Mouse (Mus musculus) MEL (cell line): ENCODE measurements around the gene Gm17359. TPM values are rescaled to one million over a fixed set of nuclear protein-coding genes. Genes with fewer than 3 reads are reported as not detected.

Source experiments
- DNase-seq: peaks from one replicate; pipeline ENCODE4 v3.0.0; 2011; ENCODE audit warnings: low read depth, low spot score
- H3K27ac ChIP-seq: 2 replicates; pipeline ENCODE4 v1.5.1; 2012; ENCODE audit warnings: low read depth, mild to moderate bottlenecking, control low read depth, low read length, moderate library complexity; ENCODE audit not compliant: control insufficient read depth
- H3K27me3 ChIP-seq, 2 experiments: fragments of 150-350 bp in 1 of 2; sonication (generic) in 1 of 2; 2 replicates each; pipeline ENCODE4 v1.6.1; 2012; ENCODE audit warnings: low read length in 2 of 2, mild to moderate bottlenecking in 2 of 2, improper control_type of control experiment in 1 of 2, moderate library complexity in 1 of 2; ENCODE audit not compliant: insufficient read depth in 2 of 2, control insufficient read depth in 1 of 2
- H3K36me3 ChIP-seq, 2 experiments: 2 replicates each; pipeline ENCODE4 v1.6.1; 2012 to 2014; ENCODE audit warnings: low read length in 2 of 2, improper control_type of control experiment in 1 of 2, inconsistent platforms in 1 of 2, mild to moderate bottlenecking in 1 of 2; ENCODE audit not compliant: insufficient read depth in 2 of 2, control insufficient read depth in 1 of 2
- H3K4me1 ChIP-seq, 2 experiments: fragments of 150-350 bp in 1 of 2; sonication (generic) in 1 of 2; 2 replicates each; pipeline ENCODE4 v1.6.1; 2012; ENCODE audit warnings: low read length in 2 of 2, improper control_type of control experiment in 1 of 2, mild to moderate bottlenecking in 1 of 2; ENCODE audit not compliant: insufficient read depth in 2 of 2, control insufficient read depth in 1 of 2
- H3K4me3 ChIP-seq, 2 experiments: fragments of 150-350 bp in 1 of 2; sonication (generic) in 1 of 2; 2 replicates each; pipeline ENCODE4 v1.5.1; 2012; ENCODE audit warnings: low read depth in 2 of 2, low read length in 2 of 2, mild to moderate bottlenecking in 2 of 2, moderate library complexity in 2 of 2, control low read depth in 1 of 2, improper control_type of control experiment in 1 of 2; ENCODE audit not compliant: control insufficient read depth in 1 of 2, insufficient read depth in 1 of 2
- H3K79me2 ChIP-seq: 2 replicates; pipeline ENCODE4 v1.6.1; 2012; ENCODE audit warnings: mild to moderate bottlenecking, low read length, moderate library complexity; ENCODE audit not compliant: control insufficient read depth, poor library complexity, insufficient read depth
- H3K9ac ChIP-seq: 2 replicates; pipeline ENCODE4 v1.6.1; 2012; ENCODE audit warnings: low read depth, mild to moderate bottlenecking, control low read depth, low read length, moderate library complexity; ENCODE audit not compliant: control insufficient read depth, poor library complexity, severe bottlenecking
- H3K9me3 ChIP-seq: fragments of 150-350 bp; sonication (generic); replicated peaks from 2 replicates; pipeline ENCODE4 v1.6.1; 2012; ENCODE audit warnings: mild to moderate bottlenecking, low read length, improper control_type of control experiment, moderate library complexity; ENCODE audit not compliant: insufficient read depth
- BHLHE40 ChIP-seq: IDR thresholded peaks from 2 replicates; pipeline ENCODE4 v1.6.1; 2012; ENCODE audit warnings: low read depth, mild to moderate bottlenecking, inconsistent platforms, low read length, improper control_type of control experiment, borderline replicate concordance
- CHD1 ChIP-seq: IDR thresholded peaks from 2 replicates; pipeline ENCODE4 v1.6.1; 2012; ENCODE audit warnings: low read depth, mild to moderate bottlenecking, inconsistent platforms, low read length, improper control_type of control experiment
- ELF1 ChIP-seq: IDR thresholded peaks from 2 replicates; pipeline ENCODE4 v1.6.1; 2014; ENCODE audit warnings: low read depth, mild to moderate bottlenecking, inconsistent platforms, low read length, improper control_type of control experiment, moderate library complexity
- ETS1 ChIP-seq: IDR thresholded peaks from 2 replicates; pipeline ENCODE4 v1.6.1; 2012; ENCODE audit warnings: low read depth, mild to moderate bottlenecking, inconsistent platforms, low read length, improper control_type of control experiment, moderate library complexity
- GABPA ChIP-seq: IDR thresholded peaks from 2 replicates; pipeline ENCODE4 v1.6.1; 2012; ENCODE audit warnings: low read depth, mild to moderate bottlenecking, inconsistent platforms, low read length, improper control_type of control experiment, moderate library complexity
- JUND ChIP-seq: IDR thresholded peaks from 2 replicates; pipeline ENCODE4 v1.6.1; 2011; ENCODE audit warnings: low read depth, mild to moderate bottlenecking, improper control_type of control experiment, low read length
- KAT2A ChIP-seq: conservative IDR thresholded peaks from 2 replicates; pipeline ENCODE4 v1.6.1; 2012; ENCODE audit warnings: low read depth, low read length, improper control_type of control experiment, inconsistent platforms
- MAFK ChIP-seq: IDR thresholded peaks from 2 replicates; pipeline ENCODE4 v1.6.1; 2011; ENCODE audit warnings: low read depth, mild to moderate bottlenecking, low read length, improper control_type of control experiment, borderline replicate concordance
- MAX ChIP-seq: IDR thresholded peaks from 2 replicates; pipeline ENCODE4 v1.6.1; 2011; ENCODE audit warnings: low read length, improper control_type of control experiment
- MXI1 ChIP-seq: IDR thresholded peaks from 2 replicates; pipeline ENCODE4 v1.6.1; 2011; ENCODE audit warnings: mild to moderate bottlenecking, low read depth, low read length, improper control_type of control experiment
- MYB ChIP-seq: IDR thresholded peaks from 2 replicates; pipeline ENCODE4 v1.6.1; 2011; ENCODE audit warnings: mild to moderate bottlenecking, low read depth, low read length, improper control_type of control experiment
- POLR2AphosphoS2 ChIP-seq: IDR thresholded peaks from 2 replicates; pipeline ENCODE4 v1.6.1; 2011; ENCODE audit warnings: low read length, improper control_type of control experiment
- RAD21 ChIP-seq: IDR thresholded peaks from 2 replicates; pipeline ENCODE4 v1.6.1; 2011; ENCODE audit warnings: mild to moderate bottlenecking, low read depth, low read length, improper control_type of control experiment
- RCOR1 ChIP-seq: IDR thresholded peaks from 2 replicates; pipeline ENCODE4 v1.6.1; 2012; ENCODE audit warnings: low read depth, mild to moderate bottlenecking, inconsistent platforms, low read length, improper control_type of control experiment
- SIN3A ChIP-seq: IDR thresholded peaks from 2 replicates; pipeline ENCODE4 v1.6.1; 2012; ENCODE audit warnings: low read length, improper control_type of control experiment, inconsistent platforms
- SMC3 ChIP-seq: IDR thresholded peaks from 2 replicates; pipeline ENCODE4 v1.6.1; 2011; ENCODE audit warnings: low read depth, low read length, improper control_type of control experiment
- TAL1 ChIP-seq: IDR thresholded peaks from 2 replicates; pipeline ENCODE4 v1.6.1; 2012; ENCODE audit warnings: mild to moderate bottlenecking, inconsistent platforms, low read length, moderate library complexity, mixed read lengths
- TCF12 ChIP-seq: IDR thresholded peaks from 2 replicates; pipeline ENCODE4 v1.6.1; 2014; ENCODE audit warnings: low read depth, mild to moderate bottlenecking, inconsistent platforms, low read length, improper control_type of control experiment, moderate library complexity
- UBTF ChIP-seq: IDR thresholded peaks from 2 replicates; pipeline ENCODE4 v1.6.1; 2012; ENCODE audit warnings: low read depth, mild to moderate bottlenecking, inconsistent platforms, low read length, improper control_type of control experiment, moderate library complexity, borderline replicate concordance; ENCODE audit not compliant: insufficient read depth
- USF1 ChIP-seq: IDR thresholded peaks from 2 replicates; pipeline ENCODE4 v1.6.1; 2014; ENCODE audit warnings: low read depth, mild to moderate bottlenecking, inconsistent platforms, low read length, improper control_type of control experiment, moderate library complexity
- ZC3H11A ChIP-seq: IDR thresholded peaks from 2 replicates; pipeline ENCODE4 v1.6.1; 2012; ENCODE audit warnings: low read depth, mild to moderate bottlenecking, inconsistent platforms, low read length, improper control_type of control experiment
- ZMIZ1 ChIP-seq: IDR thresholded peaks from 2 replicates; pipeline ENCODE4 v1.6.1; 2012; ENCODE audit warnings: low read depth, mild to moderate bottlenecking, inconsistent platforms, low read length, improper control_type of control experiment, moderate library complexity
- ZNF384 ChIP-seq: IDR thresholded peaks from 2 replicates; pipeline ENCODE4 v1.6.1; 2012; ENCODE audit warnings: low read depth, mild to moderate bottlenecking, inconsistent platforms, low read length, improper control_type of control experiment
- polyA plus RNA-seq, 2 experiments: library from polyadenylated mRNA; stranded (reverse) in 1 of 2; unstranded in 1 of 2; fragments of >175 nt in 1 of 2; fragments of >200 nt in 1 of 2; gene quantifications; 2 replicates each; pipeline versions ENCODE4 v1.2.1 to v1.2.4; 2012; ENCODE audit warnings: low replicate concordance in 2 of 2, low read depth in 1 of 2; ENCODE audit not compliant: insufficient read length in 2 of 2, insufficient read depth in 1 of 2, missing spikeins in 1 of 2
- total RNA-seq: library from RNA; depleted of rRNA; stranded (reverse); fragments of 300-350 nt; gene quantifications from 2 replicates; pipeline ENCODE4 v1.2.3, GENCODE M21; 2012

Gene Gm17359
- total and polyA plus RNA-seq, 3 experiments = 0.15 TPM; not detected in 2

DNA sequence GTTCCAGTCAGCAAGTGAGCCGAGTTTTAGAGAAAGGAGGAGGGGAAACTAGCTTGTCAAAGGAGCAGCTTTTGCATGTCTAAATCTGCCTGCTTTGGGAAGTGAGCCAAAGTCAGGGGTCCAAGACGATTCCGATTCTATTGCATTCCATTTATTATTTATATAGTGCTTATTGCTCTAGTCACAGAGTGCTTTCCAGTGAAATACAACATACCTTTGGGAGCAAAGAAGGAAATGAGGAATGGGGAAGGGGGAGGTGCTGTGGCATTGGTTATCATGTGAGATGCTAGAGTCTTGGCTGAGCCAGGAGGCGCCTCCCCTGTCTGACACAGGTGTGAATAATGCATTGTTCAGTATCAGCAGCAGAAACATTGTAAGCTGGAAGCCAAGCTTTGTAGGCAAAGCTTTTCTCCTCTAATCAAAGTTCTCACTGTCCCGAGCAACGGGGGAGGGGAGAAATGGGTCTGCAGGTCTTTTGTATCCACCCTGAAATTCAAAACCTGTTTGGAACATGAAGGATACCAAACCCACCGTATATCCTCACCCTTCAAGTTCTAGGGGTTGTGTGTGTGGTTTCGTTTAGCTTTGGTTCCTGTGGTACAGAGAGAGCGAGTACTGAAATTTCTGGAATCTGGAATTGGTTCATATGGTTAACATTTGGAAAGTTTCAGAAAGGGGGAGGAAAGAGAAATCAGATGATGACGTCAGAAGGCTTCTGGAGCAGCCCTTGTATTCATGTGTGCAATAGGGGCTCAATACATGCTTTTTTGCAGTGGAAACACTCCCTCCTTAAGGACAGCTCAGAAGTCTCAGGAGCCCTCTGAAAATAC is 11.5 kb upstream of the Gm17359 start:
- DNase-seq = no peak
- H3K36me3 ChIP-seq = no peaks in the 10 kb centered on the region
- H3K4me1 ChIP-seq = peaks cover 0 to 4% of the 10 kb centered on the region in 2 experiments; a peak in 1 of 4 replicates
- no peak for TF ChIP-seq MYB
- no peak for TF ChIP-seq SIN3A
- TF ChIP-seq ETS1 = no peak
- TF ChIP-seq ELF1 = no peak
- no peak for TF ChIP-seq ZC3H11A
- TF ChIP-seq SMC3 = no peak
- TF ChIP-seq MXI1 = no peak
- TF ChIP-seq MAX = no peak
- no peak for TF ChIP-seq JUND
- TF ChIP-seq TAL1 = no peak
- no peak for TF ChIP-seq TCF12
- no peak for TF ChIP-seq RAD21
- TF ChIP-seq MAFK = no peak
- TF ChIP-seq BHLHE40 = no peak
- no peak overlapping the region for H3K9ac ChIP-seq
- no peak overlapping the region for H3K27ac ChIP-seq
- H3K4me3 ChIP-seq = no peak overlapping the region
- peaks cover 0 to 11% of the 10 kb centered on the region in 2 experiments; a peak in 3 of 4 replicates for H3K27me3 ChIP-seq
- H3K79me2 ChIP-seq = no peaks in the 10 kb centered on the region
- H3K9me3 ChIP-seq = no peaks in the 10 kb centered on the region

GRCm38 (mm10) chr3:79329691-79330315 is 6.7 kb upstream of the Gm17359 start:
- Histone ChIP-seq H3K27ac (no peak overlapping the region), H3K4me3 (no peak overlapping the region), H3K4me1 (peaks cover 0 to 13% of the 10 kb centered on the region in 2 experiments; a peak in 2 of 4 replicates), H3K9me3 (no peaks in the 10 kb centered on the region), H3K79me2 (no peaks in the 10 kb centered on the region)
- no peak for DNase-seq
- TF ChIP-seq ZMIZ1 (no peak), KAT2A (no peak), POLR2AphosphoS2 (no peak), MYB (no peak), ZNF384 (no peak), GABPA (no peak), USF1 (no peak), RCOR1 (no peak), CHD1 (no peak), UBTF (no peak)
- TF ChIP-seq, all 39 proteins: peak for 0
- H3K27me3 ChIP-seq = peaks cover 0 to 4% of the 10 kb centered on the region in 2 experiments; a peak in 2 of 4 replicates
- peaks cover 0 to 2% of the 10 kb centered on the region in 2 experiments; a peak in 2 of 4 replicates for H3K36me3 ChIP-seq
- no peak overlapping the region for H3K9ac ChIP-seq
